Mouse (Mus musculus): ENCODE results near the gene Btn2a2. TPM values are rescaled to one million over a fixed set of nuclear protein-coding genes. Genes with fewer than 3 reads are reported as not detected.
A peak's percentile ranks its signal among the peaks of the same experiment; 100 is the strongest.

Gene Btn2a2
- polyA plus RNA-seq, 1 experiment: not detected

DNA sequence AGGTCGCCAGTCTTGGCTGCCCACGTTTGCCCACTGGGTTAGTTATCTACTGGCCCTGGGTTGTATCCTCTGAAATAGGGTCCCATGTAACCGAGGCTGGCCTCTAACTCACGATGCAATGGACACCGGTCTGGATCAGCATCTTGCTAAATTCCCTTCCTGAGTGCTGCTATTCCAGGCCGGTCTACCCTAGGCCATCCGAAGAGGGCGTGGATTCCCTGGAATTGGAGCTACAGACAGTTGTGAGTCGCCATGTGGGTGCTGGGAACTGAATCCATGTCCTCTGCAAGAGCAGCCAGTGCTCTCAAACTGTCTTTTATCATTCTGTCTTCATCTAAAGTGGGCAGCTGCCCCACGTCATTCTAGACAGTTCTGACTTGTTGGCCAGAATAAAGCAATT is 48.8 kb downstream of the Btn2a2 start:
- H3K27me3 ChIP-seq (replicated peaks): no peaks in the 10 kb centered on the region
- H3K9me3 ChIP-seq: no peaks in the 10 kb centered on the region
- H3K4me1 ChIP-seq: peaks cover 46% of the 10 kb centered on the region
- no peaks in the 10 kb centered on the region for H3K36me3 ChIP-seq (replicated peaks; ENCODE audit: low read length)
- no peak overlapping the region for H3K4me3 ChIP-seq (replicated peaks)
- TF ChIP-seq GATA1 (IDR thresholded peaks at IDR 0.05; ENCODE audit: borderline replicate concordance, low read length) (no peak), FLI1 (IDR thresholded peaks at IDR 0.05; ENCODE audit: low read length) (no peak)

DNA sequence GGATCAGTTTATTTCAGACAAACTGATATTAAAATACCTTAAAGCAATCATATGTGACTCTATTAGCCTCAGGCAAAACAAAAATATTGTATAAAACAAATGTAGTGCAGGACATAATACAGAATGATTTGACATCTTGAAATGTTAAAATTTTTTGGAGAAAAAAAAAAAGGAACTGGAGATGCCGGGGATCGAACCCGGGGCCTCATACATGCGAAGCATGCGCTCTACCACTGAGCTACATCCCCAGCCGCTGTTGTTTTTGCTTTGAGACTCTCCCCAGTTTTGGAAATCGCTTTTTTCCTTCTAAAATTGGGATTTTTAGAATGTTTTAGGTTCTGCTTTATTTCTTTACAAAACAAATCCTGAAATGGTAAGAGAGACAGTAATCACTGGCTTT is 50.1 kb downstream of the Btn2a2 start:
- peaks cover 48% of the 10 kb centered on the region for H3K4me1 ChIP-seq
- H3K9me3 ChIP-seq: no peaks in the 10 kb centered on the region
- H3K36me3 ChIP-seq (replicated peaks; ENCODE audit: low read length): no peaks in the 10 kb centered on the region
- H3K4me3 ChIP-seq (replicated peaks): peak overlapping the region; percentile 93
- no peak for TF ChIP-seq FLI1 (IDR thresholded peaks at IDR 0.05; ENCODE audit: low read length)
- TF ChIP-seq GATA1 (IDR thresholded peaks at IDR 0.05; ENCODE audit: borderline replicate concordance, low read length): no peak
- H3K27me3 ChIP-seq (replicated peaks): no peaks in the 10 kb centered on the region

- TF ChIP-seq FLI1 (IDR thresholded peaks at IDR 0.05; ENCODE audit: low read length) (no peak), GATA1 (IDR thresholded peaks at IDR 0.05; ENCODE audit: borderline replicate concordance, low read length) (no peak)
- Histone ChIP-seq H3K27me3 (replicated peaks) (no peaks in the 10 kb centered on the region), H3K4me3 (replicated peaks) (peak overlapping the region; percentile 93), H3K4me1 (peaks cover 48% of the 10 kb centered on the region), H3K36me3 (replicated peaks; ENCODE audit: low read length) (no peaks in the 10 kb centered on the region), H3K9me3 (no peaks in the 10 kb centered on the region)
These were observed 50.7 kb downstream of the Btn2a2 start for GRCm38 (mm10) chr13:23437908-23438307.

GRCm38 (mm10) chr13:23436861-23437822 is 51.5 kb downstream of the Btn2a2 start:
- Histone ChIP-seq H3K36me3 (replicated peaks; ENCODE audit: low read length) (no peaks in the 10 kb centered on the region), H3K4me1 (peaks cover 46% of the 10 kb centered on the region), H3K4me3 (replicated peaks) (peak overlapping the region; percentile 93), H3K27me3 (replicated peaks) (no peaks in the 10 kb centered on the region), H3K9me3 (no peaks in the 10 kb centered on the region)
- TF ChIP-seq FLI1 (IDR thresholded peaks at IDR 0.05; ENCODE audit: low read length) (no peak), GATA1 (IDR thresholded peaks at IDR 0.05; ENCODE audit: borderline replicate concordance, low read length) (no peak)

DNA sequence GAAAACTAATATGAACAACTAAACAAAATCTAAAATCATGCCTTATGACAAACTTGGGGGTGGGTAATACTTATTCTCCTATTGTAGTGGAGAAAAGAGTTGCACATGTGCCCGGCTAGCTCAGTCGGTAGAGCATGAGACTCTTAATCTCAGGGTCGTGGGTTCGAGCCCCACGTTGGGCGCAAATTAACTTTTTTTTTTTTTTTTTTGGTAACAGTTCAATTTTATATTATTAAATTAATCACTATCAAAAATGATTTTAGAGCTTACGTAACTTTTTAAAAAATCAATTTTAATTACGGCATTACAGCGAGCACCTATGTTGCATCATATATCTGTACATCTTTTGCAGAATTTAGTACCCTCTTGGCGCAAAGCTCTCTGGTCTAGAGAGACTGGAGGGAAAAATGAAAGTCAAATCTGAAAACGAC is 52.4 kb downstream of the Btn2a2 start:
- no peaks in the 10 kb centered on the region for H3K9me3 ChIP-seq
- no peak for TF ChIP-seq GATA1 (IDR thresholded peaks at IDR 0.05; ENCODE audit: borderline replicate concordance, low read length)
- no peak for TF ChIP-seq FLI1 (IDR thresholded peaks at IDR 0.05; ENCODE audit: low read length)
- H3K4me1 ChIP-seq: peaks cover 46% of the 10 kb centered on the region
- H3K36me3 ChIP-seq (replicated peaks; ENCODE audit: low read length): no peaks in the 10 kb centered on the region
- H3K4me3 ChIP-seq (replicated peaks): peak overlapping the region; percentile 91
- H3K27me3 ChIP-seq (replicated peaks): no peaks in the 10 kb centered on the region

DNA sequence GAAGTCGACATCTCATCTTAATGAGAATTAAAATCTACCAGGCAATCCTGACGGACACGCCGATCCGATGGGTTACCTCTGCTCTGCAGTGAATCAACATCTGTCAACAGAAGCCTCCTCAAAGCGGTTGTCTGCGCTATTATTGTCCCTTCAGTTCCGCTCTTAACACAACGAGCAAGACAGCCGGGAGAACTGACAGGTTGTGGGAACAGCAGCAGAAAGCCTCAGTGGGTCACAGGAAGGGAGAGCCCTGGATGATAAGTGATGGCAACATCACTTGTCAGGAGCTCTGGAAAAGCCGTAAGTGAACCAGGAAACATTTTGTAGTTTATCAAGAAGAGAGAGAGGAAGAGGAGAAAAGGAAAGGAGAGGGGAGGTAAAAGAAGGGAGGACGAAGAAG is 53.0 kb downstream of the Btn2a2 start:
- H3K4me1 ChIP-seq: peaks cover 44% of the 10 kb centered on the region
- H3K9me3 ChIP-seq: no peaks in the 10 kb centered on the region
- H3K27me3 ChIP-seq (replicated peaks): no peaks in the 10 kb centered on the region
- H3K36me3 ChIP-seq (replicated peaks; ENCODE audit: low read length): no peaks in the 10 kb centered on the region
- H3K4me3 ChIP-seq (replicated peaks): peak overlapping the region; percentile 91
- no peak for TF ChIP-seq GATA1 (IDR thresholded peaks at IDR 0.05; ENCODE audit: borderline replicate concordance, low read length)
- TF ChIP-seq FLI1 (IDR thresholded peaks at IDR 0.05; ENCODE audit: low read length): no peak

DNA sequence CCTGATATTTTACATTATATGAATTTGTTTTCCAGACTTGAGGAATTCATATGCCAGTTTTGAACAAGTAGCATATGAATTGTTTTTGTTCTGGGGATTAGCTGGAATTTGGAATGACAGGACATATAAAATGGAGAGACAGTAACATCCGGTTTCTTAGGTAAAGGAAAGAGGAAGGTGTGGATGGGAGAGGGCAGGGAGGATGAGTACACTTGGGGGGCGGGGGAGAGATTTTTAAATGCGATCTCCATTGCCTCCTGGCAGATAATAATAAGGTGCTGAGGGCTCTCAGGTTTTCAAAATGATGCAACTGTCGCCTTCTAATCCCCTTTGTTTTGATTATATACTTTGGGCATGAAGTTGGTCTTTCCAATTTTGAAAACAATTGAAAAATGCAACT is 53.4 kb downstream of the Btn2a2 start:
- no peaks in the 10 kb centered on the region for H3K27me3 ChIP-seq (replicated peaks)
- H3K9me3 ChIP-seq: no peaks in the 10 kb centered on the region
- peaks cover 46% of the 10 kb centered on the region for H3K4me1 ChIP-seq
- H3K4me3 ChIP-seq (replicated peaks): peak overlapping the region; percentile 91
- H3K36me3 ChIP-seq (replicated peaks; ENCODE audit: low read length): no peaks in the 10 kb centered on the region
- no peak for TF ChIP-seq GATA1 (IDR thresholded peaks at IDR 0.05; ENCODE audit: borderline replicate concordance, low read length)
- TF ChIP-seq FLI1 (IDR thresholded peaks at IDR 0.05; ENCODE audit: low read length): no peak

GRCm38 (mm10) chr13:23434426-23434825 is 54.2 kb downstream of the Btn2a2 start:
- Histone ChIP-seq H3K9me3 (no peaks in the 10 kb centered on the region), H3K4me1 (peaks cover 47% of the 10 kb centered on the region), H3K27me3 (replicated peaks) (no peaks in the 10 kb centered on the region), H3K36me3 (replicated peaks; ENCODE audit: low read length) (no peaks in the 10 kb centered on the region), H3K4me3 (replicated peaks) (peak overlapping the region; percentile 81)
- TF ChIP-seq GATA1 (IDR thresholded peaks at IDR 0.05; ENCODE audit: borderline replicate concordance, low read length) (no peak), FLI1 (IDR thresholded peaks at IDR 0.05; ENCODE audit: low read length) (no peak)

DNA sequence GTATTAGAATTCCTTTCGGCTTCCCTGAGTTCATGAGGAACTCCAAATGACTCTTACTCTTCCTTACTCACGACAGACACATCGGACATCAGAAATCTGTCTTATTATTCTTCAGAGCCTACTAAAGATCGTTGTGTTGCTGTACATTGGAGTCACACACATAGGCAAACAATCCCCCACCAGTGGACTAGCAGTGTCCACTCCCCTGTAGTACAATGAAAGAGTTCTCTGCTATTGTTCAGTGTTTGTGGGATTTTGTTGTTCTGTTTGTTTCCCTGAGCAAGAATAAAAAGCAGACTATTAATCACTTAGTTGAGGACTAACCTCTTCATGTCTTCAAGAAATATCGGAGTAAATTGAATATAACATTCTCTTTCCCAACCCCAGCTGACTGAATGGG is 54.9 kb downstream of the Btn2a2 start:
- H3K4me1 ChIP-seq: peaks cover 46% of the 10 kb centered on the region
- H3K27me3 ChIP-seq (replicated peaks): no peaks in the 10 kb centered on the region
- H3K9me3 ChIP-seq: no peaks in the 10 kb centered on the region
- no peaks in the 10 kb centered on the region for H3K36me3 ChIP-seq (replicated peaks; ENCODE audit: low read length)
- H3K4me3 ChIP-seq (replicated peaks): peak overlapping the region; percentile 70
- TF ChIP-seq GATA1 (IDR thresholded peaks at IDR 0.05; ENCODE audit: borderline replicate concordance, low read length) (no peak), FLI1 (IDR thresholded peaks at IDR 0.05; ENCODE audit: low read length) (no peak)

- no peak for TF ChIP-seq GATA1 (IDR thresholded peaks at IDR 0.05; ENCODE audit: borderline replicate concordance, low read length)
- TF ChIP-seq FLI1 (IDR thresholded peaks at IDR 0.05; ENCODE audit: low read length): no peak
- Histone ChIP-seq H3K4me1 (peaks cover 48% of the 10 kb centered on the region), H3K27me3 (replicated peaks) (no peaks in the 10 kb centered on the region), H3K4me3 (replicated peaks) (peak overlapping the region; percentile 93), H3K36me3 (replicated peaks; ENCODE audit: low read length) (no peaks in the 10 kb centered on the region), H3K9me3 (no peaks in the 10 kb centered on the region)
These were observed 55.5 kb downstream of the Btn2a2 start for GRCm38 (mm10) chr13:23433206-23433605.

Measured in megakaryocyte, embryonic 14.5 days (primary cell).